Mouse (Mus musculus): Measurements from ENCODE around the gene Gabrp. TPM values are rescaled to one million over a fixed set of nuclear protein-coding genes. Genes with fewer than 3 reads are reported as not detected.

Gabrp gene
- not detected in 2 replicates for polyA plus RNA-seq (2012; ENCODE audit: insufficient read depth, low replicate concordance)

- Histone ChIP-seq H3K4me3 (replicated peaks) (no peak within 1 kb of the TSS), H3K36me3 (replicated peaks; ENCODE audit: low read length) (no peaks in the 10 kb centered on the region), H3K27me3 (replicated peaks) (peaks cover 7% of the 10 kb centered on the region), H3K9me3 (peaks cover 4% of the 10 kb centered on the region; the same call in 1 of the 2 replicates), H3K4me1 (no peaks in the 10 kb centered on the region)
- no peak for TF ChIP-seq FLI1 (IDR thresholded peaks at IDR 0.05; ENCODE audit: low read length)
- no peak for TF ChIP-seq GATA1 (IDR thresholded peaks at IDR 0.05; ENCODE audit: borderline replicate concordance, low read length)
These were observed at the start of gene Gabrp for GRCm38 (mm10) chr11:33578859-33579258. Gabrp (minus strand) TSS chr11:33578959.

- no peak overlapping the region for H3K4me3 ChIP-seq (replicated peaks)
- no peaks in the 10 kb centered on the region for H3K27me3 ChIP-seq (replicated peaks)
- H3K4me1 ChIP-seq, result no peaks in the 10 kb centered on the region; the same call in 1 of the 2 replicates
- no peaks in the 10 kb centered on the region for H3K36me3 ChIP-seq (replicated peaks; ENCODE audit: low read length)
- TF ChIP-seq GATA1 (IDR thresholded peaks at IDR 0.05; ENCODE audit: borderline replicate concordance, low read length), result no peak
- no peak for TF ChIP-seq FLI1 (IDR thresholded peaks at IDR 0.05; ENCODE audit: low read length)
- no peaks in the 10 kb centered on the region for H3K9me3 ChIP-seq
These were observed 48.5 kb upstream of the Gabrp start for GRCm38 (mm10) chr11:33627136-33627742.

GRCm38 (mm10) chr11:33614218-33614617 lies 35.5 kb upstream of the Gabrp start:
- H3K36me3 ChIP-seq (replicated peaks; ENCODE audit: low read length), result no peaks in the 10 kb centered on the region
- H3K27me3 ChIP-seq (replicated peaks), result peaks cover 18% of the 10 kb centered on the region
- TF ChIP-seq GATA1 (IDR thresholded peaks at IDR 0.05; ENCODE audit: borderline replicate concordance, low read length) (no peak), FLI1 (IDR thresholded peaks at IDR 0.05; ENCODE audit: low read length) (no peak)
- H3K9me3 ChIP-seq, result no peaks in the 10 kb centered on the region
- 0 out of 2 replicates have a peak, but pooled peaks cover 4% of the 10 kb centered on the region for H3K4me1 ChIP-seq
- H3K4me3 ChIP-seq (replicated peaks), result no peak overlapping the region

- H3K4me3 ChIP-seq (replicated peaks), result no peak overlapping the region
- no peaks in the 10 kb centered on the region for H3K9me3 ChIP-seq
- H3K4me1 ChIP-seq, result no peaks in the 10 kb centered on the region
- TF ChIP-seq GATA1 (IDR thresholded peaks at IDR 0.05; ENCODE audit: borderline replicate concordance, low read length) (no peak), FLI1 (IDR thresholded peaks at IDR 0.05; ENCODE audit: low read length) (no peak)
- peaks cover 23% of the 10 kb centered on the region for H3K27me3 ChIP-seq (replicated peaks)
- H3K36me3 ChIP-seq (replicated peaks; ENCODE audit: low read length), result no peaks in the 10 kb centered on the region
These were observed 29.0 kb upstream of the Gabrp start for GRCm38 (mm10) chr11:33607784-33608183.

- Histone ChIP-seq H3K27me3 (replicated peaks) (peaks cover 19% of the 10 kb centered on the region), H3K36me3 (replicated peaks; ENCODE audit: low read length) (no peaks in the 10 kb centered on the region), H3K4me1 (no peaks in the 10 kb centered on the region), H3K9me3 (no peaks in the 10 kb centered on the region), H3K4me3 (replicated peaks) (no peak overlapping the region)
- TF ChIP-seq GATA1 (IDR thresholded peaks at IDR 0.05; ENCODE audit: borderline replicate concordance, low read length), result no peak
- TF ChIP-seq FLI1 (IDR thresholded peaks at IDR 0.05; ENCODE audit: low read length), result no peak
These were observed 24.4 kb upstream of the Gabrp start for GRCm38 (mm10) chr11:33603174-33603573.

GRCm38 (mm10) chr11:33598986-33599385 lies 20.2 kb upstream of the Gabrp start, which contains the start of gene D130052B06Rik:
D130052B06Rik (plus strand) TSS chr11:33599302.
- Histone ChIP-seq H3K36me3 (replicated peaks; ENCODE audit: low read length) (no peaks in the 10 kb centered on the region), H3K4me3 (replicated peaks) (no peak within 1 kb of the TSS), H3K4me1 (no peaks in the 10 kb centered on the region), H3K9me3 (no peaks in the 10 kb centered on the region), H3K27me3 (replicated peaks) (peaks cover 6% of the 10 kb centered on the region)
- TF ChIP-seq GATA1 (IDR thresholded peaks at IDR 0.05; ENCODE audit: borderline replicate concordance, low read length), result no peak
- no peak for TF ChIP-seq FLI1 (IDR thresholded peaks at IDR 0.05; ENCODE audit: low read length)

- no peaks in the 10 kb centered on the region for H3K36me3 ChIP-seq (replicated peaks; ENCODE audit: low read length)
- TF ChIP-seq GATA1 (IDR thresholded peaks at IDR 0.05; ENCODE audit: borderline replicate concordance, low read length) (no peak), FLI1 (IDR thresholded peaks at IDR 0.05; ENCODE audit: low read length) (no peak)
- H3K27me3 ChIP-seq (replicated peaks), result peaks cover 8% of the 10 kb centered on the region
- no peak overlapping the region for H3K4me3 ChIP-seq (replicated peaks)
- no peaks in the 10 kb centered on the region for H3K9me3 ChIP-seq
- no peaks in the 10 kb centered on the region for H3K4me1 ChIP-seq
These were observed 17.9 kb upstream of the Gabrp start for GRCm38 (mm10) chr11:33596655-33597054.

GRCm38 (mm10) chr11:33592826-33593225 lies 14.1 kb upstream of the Gabrp start:
- H3K27me3 ChIP-seq (replicated peaks), result peaks cover 2% of the 10 kb centered on the region
- H3K9me3 ChIP-seq, result no peaks in the 10 kb centered on the region
- no peak overlapping the region for H3K4me3 ChIP-seq (replicated peaks)
- no peaks in the 10 kb centered on the region for H3K36me3 ChIP-seq (replicated peaks; ENCODE audit: low read length)
- no peaks in the 10 kb centered on the region for H3K4me1 ChIP-seq
- TF ChIP-seq GATA1 (IDR thresholded peaks at IDR 0.05; ENCODE audit: borderline replicate concordance, low read length) (no peak), FLI1 (IDR thresholded peaks at IDR 0.05; ENCODE audit: low read length) (no peak)

- Histone ChIP-seq H3K36me3 (replicated peaks; ENCODE audit: low read length) (no peaks in the 10 kb centered on the region), H3K27me3 (replicated peaks) (peaks cover 2% of the 10 kb centered on the region), H3K4me1 (no peaks in the 10 kb centered on the region), H3K4me3 (replicated peaks) (no peak overlapping the region), H3K9me3 (no peaks in the 10 kb centered on the region)
- TF ChIP-seq FLI1 (IDR thresholded peaks at IDR 0.05; ENCODE audit: low read length) (no peak), GATA1 (IDR thresholded peaks at IDR 0.05; ENCODE audit: borderline replicate concordance, low read length) (no peak)
These were observed 12.0 kb upstream of the Gabrp start for GRCm38 (mm10) chr11:33590771-33591170.

- no peaks in the 10 kb centered on the region for H3K36me3 ChIP-seq (replicated peaks; ENCODE audit: low read length)
- no peaks in the 10 kb centered on the region for H3K27me3 ChIP-seq (replicated peaks)
- H3K9me3 ChIP-seq, result no peaks in the 10 kb centered on the region
- no peak overlapping the region for H3K4me3 ChIP-seq (replicated peaks)
- no peak for TF ChIP-seq GATA1 (IDR thresholded peaks at IDR 0.05; ENCODE audit: borderline replicate concordance, low read length)
- no peaks in the 10 kb centered on the region for H3K4me1 ChIP-seq
These were observed 7.9 kb upstream of the Gabrp start for GRCm38 (mm10) chr11:33586614-33587013.
